Mouse (Mus musculus): ENCODE results near the gene Pam16.

Pam16 gene

DNA sequence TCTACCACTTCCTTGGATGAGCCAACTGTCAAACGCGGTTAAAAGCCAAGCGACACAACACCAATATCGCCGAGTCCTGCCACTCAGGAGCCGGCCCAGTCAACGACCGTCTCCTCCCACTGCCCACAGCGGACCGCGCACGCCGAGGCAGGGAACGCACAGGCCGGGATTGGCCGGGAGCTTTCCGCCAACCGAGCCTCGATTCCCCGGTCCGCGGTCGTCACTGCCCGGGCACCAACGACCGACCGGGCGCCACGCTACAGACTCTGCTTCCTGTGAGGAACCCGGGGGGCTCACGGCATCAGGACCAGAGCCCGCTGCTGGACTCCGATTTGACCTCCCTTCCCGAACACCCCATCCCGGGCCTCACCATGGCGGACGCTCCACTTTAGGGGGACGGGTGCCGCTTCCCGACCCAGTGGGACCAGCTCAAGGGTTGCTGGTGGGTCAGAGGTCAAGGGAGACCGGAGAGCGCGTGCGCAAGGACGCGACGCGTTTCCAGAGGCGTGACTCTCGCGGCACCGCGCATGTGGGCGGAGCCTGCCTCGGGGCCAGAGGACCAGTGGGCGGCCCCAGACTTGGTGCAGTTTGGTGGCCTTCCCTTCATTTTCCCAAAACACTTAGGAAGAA lies at the start of gene Pam16:
Gene Pam16 (minus strand): TSS at position 508 of the 630 bp plus-strand sequence.
- in situ Hi-C loops (cut with MboI; ENCODE audit: unreplicated experiment in 2 of 2), result no loop called here

DNA sequence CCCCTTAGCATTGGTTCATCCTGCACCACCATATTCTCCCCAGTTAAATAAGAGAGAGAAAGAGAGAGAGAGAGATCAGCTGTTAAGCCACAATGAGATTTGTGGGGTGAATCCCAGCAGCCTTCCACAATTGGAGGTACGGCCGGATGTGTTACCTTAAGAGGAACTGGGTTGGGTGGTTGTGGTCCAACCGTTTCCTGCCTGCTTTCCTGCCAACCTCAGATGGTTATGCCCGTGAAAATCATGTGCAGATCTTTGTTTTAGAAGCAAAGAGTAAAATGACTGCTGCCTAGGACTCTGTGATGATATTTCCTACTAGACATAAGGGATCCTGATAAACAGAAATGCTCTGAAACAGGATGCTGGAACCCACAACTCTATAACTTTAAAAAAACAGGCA lies 49.3 kb upstream of the Pam16 start:
- in situ Hi-C loops (cut with MboI; ENCODE audit: unreplicated experiment in 2 of 2), result loop anchor here (5.0 to 25.0 kb wide), 3 partner anchors 43 to 238 kb away; partner anchors contain the start of gene Nmral1 (in 1 of the 2)

DNA sequence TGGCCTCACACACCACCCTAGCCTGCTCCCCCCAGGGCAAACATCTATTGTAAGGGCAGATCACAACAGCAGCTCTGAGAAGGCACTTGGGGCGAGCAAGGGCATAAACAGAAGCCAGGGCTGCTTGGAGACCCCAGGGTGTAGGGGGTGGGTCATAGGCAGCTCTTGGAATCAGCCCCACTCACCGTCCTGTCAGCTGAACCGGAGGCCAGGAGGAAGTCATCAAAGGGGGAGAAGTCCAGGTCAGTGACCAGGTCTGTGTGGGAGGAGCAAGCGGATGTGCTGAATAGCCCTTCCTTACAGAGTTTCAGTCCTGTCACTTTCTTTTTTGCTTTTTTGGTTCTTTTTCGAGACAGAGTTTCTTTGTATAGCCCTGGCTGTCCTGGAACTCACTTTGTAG lies 45.5 kb upstream of the Pam16 start:
- in situ Hi-C loops (cut with MboI; ENCODE audit: unreplicated experiment in 2 of 2), result loop anchor here (5.0 to 25.0 kb wide), 3 partner anchors 47 to 242 kb away; partner anchors contain the start of gene Nmral1 (in 1 of the 2)

- in situ Hi-C loops (cut with MboI; ENCODE audit: unreplicated experiment in 2 of 2), result loop anchor here in 1 of 2 experiments (25.0 kb wide), 1 partner anchor 245 kb away; no protein-coding TSS in a partner anchor
Measured at GRCm38 (mm10) chr16:4667190-4667808, 42.5 kb upstream of the Pam16 start.

DNA sequence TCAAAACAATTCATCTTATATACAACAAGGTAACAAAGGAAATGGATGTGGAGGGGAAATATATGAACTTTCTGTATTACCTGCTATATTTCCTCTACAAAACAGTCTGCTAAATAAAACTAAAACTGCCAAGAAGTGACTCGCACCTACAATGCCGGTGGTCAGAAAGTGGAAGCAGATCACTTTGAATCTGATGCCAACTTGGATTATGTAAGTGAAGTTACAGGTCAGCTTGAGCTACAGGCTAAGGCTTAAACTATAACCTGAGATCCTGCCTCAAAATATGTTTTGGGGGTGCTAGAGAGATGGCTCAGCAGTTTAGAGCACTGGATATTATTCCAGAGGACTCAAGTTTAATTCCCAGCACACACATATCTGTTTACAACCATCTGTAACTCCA lies 40.9 kb upstream of the Pam16 start:
- in situ Hi-C loops (cut with MboI; ENCODE audit: unreplicated experiment in 2 of 2), result loop anchor here in 1 of 2 experiments (25.0 kb wide), 1 partner anchor 247 kb away; no protein-coding TSS in a partner anchor

DNA sequence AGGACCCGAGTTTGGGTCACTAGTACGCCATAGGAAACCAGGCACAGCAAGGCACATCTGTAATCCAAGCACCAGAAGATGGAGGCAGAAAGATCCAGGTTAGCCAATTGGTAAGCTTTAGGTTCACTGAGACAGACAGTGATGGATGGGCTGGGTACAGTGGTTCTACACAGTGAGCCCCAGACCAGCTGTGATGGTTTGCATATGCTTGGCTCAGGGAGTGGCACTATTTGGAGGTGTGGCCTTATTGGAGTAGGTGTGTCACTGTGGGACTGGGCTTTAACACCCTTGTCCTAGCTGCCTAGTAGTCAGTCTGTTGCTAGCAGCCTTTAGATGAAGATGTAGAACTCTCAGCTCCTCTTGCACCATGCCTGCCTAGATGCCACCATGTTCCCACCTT lies 39.0 kb upstream of the Pam16 start:
- in situ Hi-C loops (cut with MboI; ENCODE audit: unreplicated experiment in 2 of 2), result loop anchor here in 1 of 2 experiments (25.0 kb wide), 1 partner anchor 248 kb away; no protein-coding TSS in a partner anchor

DNA sequence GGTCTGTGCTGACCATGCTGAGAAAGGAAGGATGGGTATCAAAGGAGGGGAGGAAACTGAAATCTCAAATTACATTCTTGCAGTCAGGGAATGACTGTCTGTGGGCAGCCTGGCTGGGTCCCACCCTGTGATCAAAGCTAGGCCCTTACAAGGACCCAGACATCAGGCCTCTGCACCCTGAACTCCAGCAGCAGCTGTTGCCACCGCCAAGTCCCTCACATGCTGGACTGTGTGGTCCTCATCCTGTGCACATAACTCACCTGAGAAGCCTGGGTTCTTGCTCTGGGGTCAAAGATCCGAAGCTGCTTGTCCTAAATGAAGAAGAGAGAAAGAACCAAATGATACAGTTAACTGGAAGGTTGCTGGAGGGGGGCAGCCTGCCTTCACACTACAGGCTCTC lies 36.8 kb upstream of the Pam16 start:
- in situ Hi-C loops (cut with MboI; ENCODE audit: unreplicated experiment in 2 of 2), result loop anchor here in 1 of 2 experiments (25.0 kb wide), 1 partner anchor 251 kb away; no protein-coding TSS in a partner anchor

DNA sequence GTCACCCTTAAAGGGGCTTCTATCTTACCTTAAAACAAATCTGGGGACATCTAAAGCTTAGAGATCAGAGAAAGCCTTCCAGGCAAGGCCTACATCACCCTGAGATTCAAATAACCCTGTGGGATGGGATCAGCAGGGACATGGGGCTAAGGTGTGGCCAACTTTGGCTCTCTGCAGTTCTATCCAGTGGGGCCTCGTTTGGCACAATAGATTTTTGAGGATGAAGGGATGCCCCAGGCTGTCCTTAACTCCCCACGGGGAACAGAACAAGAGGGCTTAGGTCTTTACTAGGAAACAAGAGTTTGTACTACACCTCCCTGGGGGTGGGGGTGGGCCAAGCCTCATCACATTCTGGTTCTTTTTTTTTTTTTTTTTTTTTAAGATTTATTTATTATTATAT lies 34.5 kb upstream of the Pam16 start:
- in situ Hi-C loops (cut with MboI; ENCODE audit: unreplicated experiment in 2 of 2), result loop anchor here in 1 of 2 experiments (25.0 kb wide), 1 partner anchor 253 kb away; no protein-coding TSS in a partner anchor

- in situ Hi-C loops (cut with MboI; ENCODE audit: unreplicated experiment in 2 of 2), result loop anchor here in 1 of 2 experiments (25.0 kb wide), 1 partner anchor 253 kb away; no protein-coding TSS in a partner anchor
Measured at GRCm38 (mm10) chr16:4658781-4659245, 34.0 kb upstream of the Pam16 start.

GRCm38 (mm10) chr16:4656571-4657081 lies 31.8 kb upstream of the Pam16 start:
- in situ Hi-C loops (cut with MboI; ENCODE audit: unreplicated experiment in 2 of 2), result loop anchor here in 1 of 2 experiments (25.0 kb wide), 1 partner anchor 256 kb away; no protein-coding TSS in a partner anchor

- in situ Hi-C loops (cut with MboI; ENCODE audit: unreplicated experiment in 2 of 2), result loop anchor here in 1 of 2 experiments (25.0 kb wide), 1 partner anchor 256 kb away; no protein-coding TSS in a partner anchor
Measured at GRCm38 (mm10) chr16:4655764-4656570, 31.2 kb upstream of the Pam16 start.

DNA sequence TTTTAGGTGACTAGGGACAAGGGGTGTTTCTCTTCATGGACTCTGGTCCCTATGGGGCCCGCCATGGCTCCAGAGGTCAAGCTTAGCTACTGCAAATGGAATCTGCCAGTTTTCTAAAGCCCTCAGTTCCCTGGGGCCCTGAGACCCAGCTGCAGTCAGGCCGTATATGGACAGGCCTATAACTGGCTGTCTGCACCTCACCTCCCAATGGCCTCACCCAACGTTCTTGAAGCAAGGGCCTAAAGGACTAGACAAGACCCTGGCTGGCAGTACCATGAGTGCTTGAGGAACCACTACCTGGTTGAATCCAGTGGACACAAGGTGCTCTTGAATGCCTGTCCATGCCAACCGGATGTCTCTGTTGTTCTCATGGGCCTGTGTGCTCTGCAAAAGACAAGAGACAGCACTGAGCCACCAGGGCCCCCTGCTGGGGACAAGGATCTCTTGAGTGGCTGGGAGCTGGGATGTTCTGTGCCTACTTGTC lies 30.5 kb upstream of the Pam16 start:
- in situ Hi-C loops (cut with MboI; ENCODE audit: unreplicated experiment in 2 of 2), result loop anchor here in 1 of 2 experiments (25.0 kb wide), 1 partner anchor 257 kb away; no protein-coding TSS in a partner anchor

DNA sequence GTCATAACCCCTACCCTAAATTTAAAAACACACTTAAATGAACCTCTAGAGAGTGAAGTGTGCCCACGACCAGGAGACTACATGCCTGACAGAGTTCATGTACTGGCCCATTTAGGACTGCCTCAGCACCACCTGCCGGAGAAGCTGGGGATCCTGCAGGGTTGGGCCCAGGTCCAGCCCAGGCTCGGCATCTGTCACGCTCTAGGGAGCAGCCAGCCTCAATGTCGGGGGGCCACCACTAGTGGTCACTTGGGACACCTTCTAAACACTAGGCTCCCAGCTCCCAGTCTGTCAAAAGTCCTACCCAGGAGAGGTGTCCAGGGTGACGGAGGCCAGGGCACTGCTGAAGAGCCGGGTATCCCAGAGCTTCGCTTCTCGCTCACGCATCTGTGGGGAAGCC lies 29.9 kb upstream of the Pam16 start:
- in situ Hi-C loops (cut with MboI; ENCODE audit: unreplicated experiment in 2 of 2), result loop anchor here in 1 of 2 experiments (25.0 kb wide), 1 partner anchor 258 kb away; no protein-coding TSS in a partner anchor

DNA sequence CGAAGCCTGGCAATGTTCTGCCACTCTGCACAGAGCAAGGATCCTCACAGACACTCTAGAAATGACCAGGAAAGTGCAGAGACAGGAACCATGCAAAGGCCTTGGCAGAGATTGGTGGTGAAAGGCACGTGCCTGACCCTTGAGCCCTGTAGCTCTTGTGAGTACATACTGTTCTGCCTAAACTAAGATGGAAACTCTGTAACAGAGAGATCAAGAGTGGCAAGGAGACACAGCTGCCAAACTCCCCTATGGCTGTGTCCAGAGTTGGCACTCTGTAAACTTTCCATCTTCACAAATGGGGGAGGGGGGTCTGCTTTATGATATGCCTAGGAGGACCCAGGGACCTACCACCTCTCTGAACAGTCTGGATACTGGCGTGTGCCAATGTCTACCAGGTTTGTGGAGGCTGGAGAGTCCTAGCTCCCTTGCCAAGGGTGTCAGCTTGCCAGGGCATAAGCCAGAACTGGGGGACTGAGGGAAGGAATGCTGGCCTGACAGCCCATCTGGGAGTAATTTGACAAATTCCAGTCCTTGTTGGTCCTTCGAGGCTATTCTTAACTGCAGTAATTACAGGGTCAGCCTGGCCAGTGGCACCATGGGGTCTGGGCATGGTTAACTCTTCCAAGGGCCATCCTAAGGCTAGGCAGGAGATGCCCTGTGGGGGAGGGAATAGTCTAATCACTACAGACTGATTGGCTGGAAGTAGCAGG lies 28.1 kb upstream of the Pam16 start:
- in situ Hi-C loops (cut with MboI; ENCODE audit: unreplicated experiment in 2 of 2), result loop anchor here in 1 of 2 experiments (25.0 kb wide), 1 partner anchor 259 kb away; no protein-coding TSS in a partner anchor

DNA sequence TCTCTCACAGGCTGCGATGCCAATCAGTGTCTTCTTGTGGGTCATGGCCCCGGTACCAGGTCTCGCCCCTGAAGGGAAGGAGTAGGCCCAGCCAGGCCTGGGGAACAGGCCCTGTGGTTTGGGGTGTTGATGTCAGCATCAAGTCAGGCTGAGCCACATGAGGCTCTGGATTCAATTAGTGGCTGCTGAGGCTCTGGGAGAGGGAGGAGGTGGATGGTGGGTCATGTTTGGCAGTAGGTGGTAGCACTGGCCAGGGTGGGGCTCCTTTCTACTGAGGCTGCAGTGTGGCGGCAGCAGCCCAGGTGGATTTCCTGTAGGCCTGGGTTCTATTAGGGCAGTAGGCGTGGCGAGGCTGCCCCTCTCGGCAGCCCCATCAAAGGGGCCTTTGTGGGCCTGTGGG lies 26.8 kb upstream of the Pam16 start:
- in situ Hi-C loops (cut with MboI; ENCODE audit: unreplicated experiment in 2 of 2), result loop anchor here in 1 of 2 experiments (25.0 kb wide), 1 partner anchor 261 kb away; no protein-coding TSS in a partner anchor

- in situ Hi-C loops (cut with MboI; ENCODE audit: unreplicated experiment in 2 of 2), result loop anchor here in 1 of 2 experiments (25.0 kb wide), 1 partner anchor 261 kb away; no protein-coding TSS in a partner anchor
Measured at GRCm38 (mm10) chr16:4651081-4651480, 26.3 kb upstream of the Pam16 start.

GRCm38 (mm10) chr16:4650161-4650560 lies 25.4 kb upstream of the Pam16 start:
- in situ Hi-C loops (cut with MboI; ENCODE audit: unreplicated experiment in 2 of 2), result loop anchor here in 1 of 2 experiments (25.0 kb wide), 1 partner anchor 262 kb away; no protein-coding TSS in a partner anchor

DNA sequence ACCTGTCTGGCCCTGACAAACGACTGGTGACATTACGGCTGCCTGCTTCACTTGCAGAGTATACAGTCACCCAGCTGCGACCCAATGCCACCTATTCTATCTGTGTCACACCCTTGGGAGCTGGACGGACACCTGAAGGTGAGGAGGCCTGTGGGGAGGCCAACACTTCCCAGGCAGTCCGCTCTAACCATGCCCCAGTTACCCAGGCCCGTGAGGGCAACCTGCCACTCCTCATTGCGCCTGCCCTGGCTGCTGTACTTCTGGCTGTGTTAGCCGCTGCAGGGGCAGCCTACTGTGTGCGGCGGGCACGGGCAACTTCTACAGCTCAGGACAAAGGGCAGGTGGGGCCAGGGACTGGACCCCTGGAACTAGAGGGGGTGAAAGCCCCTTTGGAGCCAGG lies 24.9 kb upstream of the Pam16 start:
- in situ Hi-C loops (cut with MboI; ENCODE audit: unreplicated experiment in 2 of 2), result loop anchor here in 1 of 2 experiments (25.0 kb wide), 1 partner anchor 263 kb away; no protein-coding TSS in a partner anchor

DNA sequence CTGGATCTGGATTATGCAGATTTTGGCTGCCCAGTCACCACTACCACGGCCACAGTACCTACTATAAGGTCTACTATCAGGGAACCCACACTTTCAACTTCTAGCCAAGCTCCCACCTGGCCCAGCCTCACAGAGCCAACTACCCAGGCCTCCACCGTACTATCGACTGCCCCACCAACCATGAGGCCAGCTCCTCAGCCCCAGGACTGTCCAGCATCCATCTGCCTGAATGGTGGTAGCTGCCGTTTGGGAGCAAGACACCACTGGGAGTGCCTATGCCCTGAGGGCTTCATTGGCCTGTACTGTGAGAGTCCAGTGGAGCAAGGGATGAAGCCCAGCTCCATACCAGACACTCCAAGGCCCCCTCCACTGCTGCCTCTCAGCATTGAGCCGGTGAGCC lies 24.4 kb upstream of the Pam16 start:
- in situ Hi-C loops (cut with MboI; ENCODE audit: unreplicated experiment in 2 of 2), result no loop called here

Measured in v-Abl transformed pro-B cells (cell line).